ENCODE assay signal across 8 mouse cellular contexts in the genomic region with DNA sequence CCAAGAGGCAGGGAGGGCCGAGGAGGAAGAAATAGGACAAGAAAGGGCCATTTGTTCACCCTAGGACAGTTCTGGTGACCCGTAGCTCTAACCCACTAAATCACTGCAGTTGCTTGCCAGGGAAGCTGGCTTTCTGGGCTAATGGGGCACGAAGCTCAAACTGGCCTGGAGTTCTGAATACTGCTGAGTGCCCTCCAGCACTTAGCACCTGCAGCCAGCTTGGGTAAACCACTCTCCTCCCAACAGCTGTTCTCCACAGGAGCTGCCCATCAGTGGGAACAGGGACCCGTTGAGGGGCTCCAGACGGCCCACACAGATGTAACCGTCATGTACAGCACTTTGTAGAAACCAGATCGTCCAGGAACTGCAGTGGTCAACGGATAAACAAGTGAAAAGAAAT.
DNase-seq lines count a peak whose midpoint lies in the region; ATAC-seq and TF ChIP-seq lines count a peak whose summit lies in the region.

No protein-coding gene starts in this region.

- H3K4me3 ChIP-seq in hindbrain, embryonic 11.5 days (ENCODE audit: low read depth, low read length) = no peak overlapping the region

- CTCF ChIA-PET in Patski (lab: Charles Lee) = interaction anchor here (1.3 to 1.8 kb wide), 2 partner anchors 15 to 16 kb away, joined by 3 to 6 read pairs; no protein-coding TSS in a partner anchor

- no peaks in the 10 kb centered on the region for H3K9me3 ChIP-seq in hindbrain, embryonic 11.5 days (ENCODE audit: control insufficient read depth, low read length)

- no peak for TF ChIP-seq CTCF in Patski (IDR thresholded peaks at IDR 0.05)

- POLR2A ChIA-PET in Patski (lab: Charles Lee) = interaction anchor here (0.5 kb wide), 1 partner anchor 9 kb away, joined by 3 read pairs; no protein-coding TSS in a partner anchor

- in situ Hi-C loops in Patski (cut with MboI; ENCODE audit: low pct_unique_long_range_greater_than_20kb) = no loop called here

- no peak overlapping the region for H3K27ac ChIP-seq in hindbrain, embryonic 11.5 days (ENCODE audit: low read depth, low read length)

- H3K27me3 ChIP-seq in Patski = no peaks in the 10 kb centered on the region
- H3K27me3 ChIP-seq in hindbrain, embryonic 11.5 days (ENCODE audit: control insufficient read depth, insufficient read depth, low read length) = no peaks in the 10 kb centered on the region

- 31% methylated on average over 8 of the region's 8 CpGs for WGBS in hindbrain, embryonic 11.5 days

- DNase-seq in adrenal gland, postnatal 14 days = peak; percentile 17
- DNase-seq in adrenal gland, postnatal 25 days = no peak
- peak; percentile 7 for DNase-seq in Patski (ENCODE audit: low read depth, low spot score)
- DNase-seq in hindbrain, embryonic 11.5 days (ENCODE audit: low spot score) = peak; percentile 10
- peak; percentile 6 to 28 for DNase-seq in lung, postnatal 4 days
- no peak for DNase-seq in left cerebral cortex, adult 18-20 months (ENCODE audit: low spot score in 2 of 2)
- no peak for DNase-seq in adrenal gland, postnatal 36 days
- no peak for DNase-seq in thymus, postnatal 25 days

- no peak overlapping the region for H3K4me2 ChIP-seq in hindbrain, embryonic 11.5 days (replicated peaks; ENCODE audit: low read depth, low read length)

- H3K4me1 ChIP-seq in hindbrain, embryonic 11.5 days (replicated peaks; ENCODE audit: control insufficient read depth, insufficient read depth, low read length) = no peaks in the 10 kb centered on the region

- no peaks in the 10 kb centered on the region for H3K36me3 ChIP-seq in hindbrain, embryonic 11.5 days (ENCODE audit: control insufficient read depth, insufficient read depth, low read length)

- H3K9ac ChIP-seq in hindbrain, embryonic 11.5 days (ENCODE audit: low read depth, low read length) = no peak overlapping the region

- peak; percentile 58 for ATAC-seq in Patski
- no peak; the same call in 1 of the 2 replicates for ATAC-seq in hindbrain, embryonic 11.5 days (ENCODE audit: low FRiP score)

Comparison
In these comparisons a context has a peak if more than half of its experiments do, and no peak if none do; other contexts are left out.
1. DNase-seq: peak in adrenal gland, postnatal 14 days (single experiment), Patski (single experiment), hindbrain, embryonic 11.5 days (single experiment) and lung, postnatal 4 days (2 of 2); none in adrenal gland, postnatal 25 days (single experiment), left cerebral cortex, adult 18-20 months (0 of 2), adrenal gland, postnatal 36 days (0 of 2) and thymus, postnatal 25 days (single experiment).